In genomic region chr7:67562176-67562575, GRCm38 (mm10) we compare ENCODE assay signal across 9 mouse cellular contexts.
DNase-seq lines count a peak whose midpoint lies in the region; ATAC-seq and TF ChIP-seq lines count a peak whose summit lies in the region.
"Had no signal": no experiment of that assay in that cellular context is flagged by ENCODE, and none has a peak within 500 bp of the region (broad histone marks: within the 10 kb centered on the region; RNA-seq: fewer than 3 reads in every experiment).

No protein-coding gene starts in this region.

- H3K4me3 ChIP-seq in kidney, adult 2 months (ENCODE audit: insufficient read depth, low read depth, low read length), result no peak overlapping the region
- H3K4me3 ChIP-seq in kidney, embryonic 14.5 days (ENCODE audit: low read length), result no peak overlapping the region
- no peak overlapping the region for H3K4me3 ChIP-seq in heart, embryonic 16.5 days (ENCODE audit: low read length)
- no peak overlapping the region for H3K4me3 ChIP-seq in lung, postnatal 0 days (ENCODE audit: low read depth, low read length)
- H3K4me3 ChIP-seq in hindbrain, embryonic 10.5 days, result no peak overlapping the region

- H3K36me3 ChIP-seq in kidney, adult 2 months (ENCODE audit: control insufficient read depth, insufficient read depth, low read length), result no peaks in the 10 kb centered on the region
- no peaks in the 10 kb centered on the region for H3K36me3 ChIP-seq in kidney, embryonic 14.5 days (ENCODE audit: control insufficient read depth, insufficient read depth, low read length)
- H3K36me3 ChIP-seq in heart, embryonic 16.5 days (ENCODE audit: control insufficient read depth, insufficient read depth), result no peaks in the 10 kb centered on the region
- H3K36me3 ChIP-seq in lung, postnatal 0 days (ENCODE audit: insufficient read depth, low read length), result no peaks in the 10 kb centered on the region
- H3K36me3 ChIP-seq in hindbrain, embryonic 10.5 days, result no peaks in the 10 kb centered on the region

- WGBS in kidney, adult 2 months, result 31% methylated on average over 12 of the region's 12 CpGs
- WGBS in kidney, embryonic 14.5 days, result 64% methylated on average over 12 of the region's 12 CpGs
- 42% methylated on average over 12 of the region's 12 CpGs for WGBS in heart, embryonic 16.5 days
- 55% methylated on average over 12 of the region's 12 CpGs for WGBS in lung, postnatal 0 days
- WGBS in hindbrain, embryonic 10.5 days, result 60% methylated on average over 12 of the region's 12 CpGs

- peaks cover 17% of the 10 kb centered on the region for H3K4me1 ChIP-seq in kidney, adult 2 months (ENCODE audit: control insufficient read depth, insufficient read depth, low read length)
- H3K4me1 ChIP-seq in kidney, embryonic 14.5 days (ENCODE audit: control insufficient read depth, insufficient read depth, low read length), result no peaks in the 10 kb centered on the region
- H3K4me1 ChIP-seq in heart, embryonic 16.5 days (ENCODE audit: control insufficient read depth, insufficient read depth, low read length), result peaks cover 22% of the 10 kb centered on the region
- 0 out of 2 replicates have a peak, but pooled peaks cover 2% of the 10 kb centered on the region for H3K4me1 ChIP-seq in lung, postnatal 0 days (ENCODE audit: insufficient read depth, low read depth, low read length)
- peaks cover 10% of the 10 kb centered on the region; the same call in 1 of the 2 replicates for H3K4me1 ChIP-seq in hindbrain, embryonic 10.5 days (replicated peaks)

- no peak for TF ChIP-seq POLR2A in kidney, adult 2 months (IDR thresholded peaks at IDR 0.05; ENCODE audit: low read depth, low read length)

- TF ChIP-seq EP300 in lung, postnatal 0 days (IDR thresholded peaks at IDR 0.05), result peak; percentile 51; the same call in 1 of the 2 replicates

- no peak for TF ChIP-seq CTCF in kidney, adult 2 months (conservative IDR thresholded peaks at IDR 0.05; ENCODE audit: insufficient read depth, insufficient read length, low read depth, low read length)
- peak; percentile 15; the same call in 1 of the 2 replicates for TF ChIP-seq CTCF in lung, postnatal 0 days (IDR thresholded peaks at IDR 0.05)

- no peak overlapping the region for H3K4me2 ChIP-seq in kidney, embryonic 14.5 days (replicated peaks; ENCODE audit: low read depth, low read length)
- peak overlapping the region; percentile 39; the same call in 1 of the 2 replicates for H3K4me2 ChIP-seq in heart, embryonic 16.5 days (ENCODE audit: low read depth, low read length)
- H3K4me2 ChIP-seq in lung, postnatal 0 days (replicated peaks; ENCODE audit: low read depth, low read length), result no peak overlapping the region

- no peak for ATAC-seq in kidney, embryonic 14.5 days (ENCODE audit: low FRiP score, low TSS enrichment)
- ATAC-seq in heart, embryonic 16.5 days (replicated peaks; ENCODE audit: extremely low read depth, insufficient read depth, low FRiP score), result peak; percentile 42
- ATAC-seq in lung, postnatal 0 days, result peak; percentile 74
- ATAC-seq in activated CD4-positive, CD25-positive, alpha-beta regulatory T cell, adult 4 months, result no peak

- H3K27me3 ChIP-seq in kidney, adult 2 months (replicated peaks; ENCODE audit: control insufficient read depth, insufficient read depth, low read length), result no peaks in the 10 kb centered on the region
- H3K27me3 ChIP-seq in kidney, embryonic 14.5 days (ENCODE audit: control insufficient read depth, insufficient read depth, low read length), result no peaks in the 10 kb centered on the region
- H3K27me3 ChIP-seq in heart, embryonic 16.5 days (ENCODE audit: control insufficient read depth, insufficient read depth, low read length), result no peaks in the 10 kb centered on the region
- H3K27me3 ChIP-seq in lung, postnatal 0 days (replicated peaks; ENCODE audit: insufficient read depth, low read length), result no peaks in the 10 kb centered on the region
- no peaks in the 10 kb centered on the region for H3K27me3 ChIP-seq in hindbrain, embryonic 10.5 days (ENCODE audit: insufficient read depth, poor library complexity, severe bottlenecking)
- H3K27me3 ChIP-seq: CH12.LX had no signal

- H3K9ac ChIP-seq in kidney, embryonic 14.5 days (ENCODE audit: low read depth, low read length), result no peak overlapping the region
- H3K9ac ChIP-seq in heart, embryonic 16.5 days (ENCODE audit: low read length), result peak overlapping the region; percentile 56
- H3K9ac ChIP-seq in lung, postnatal 0 days (replicated peaks; ENCODE audit: low read depth), result no peak overlapping the region

- DNase-seq in kidney, adult 2 months, result peak; percentile 87
- peak; percentile 89 for DNase-seq in cerebellum, adult 9-11 months
- DNase-seq in lung, postnatal 0 days (ENCODE audit: low spot score), result peak; percentile 58
- no peak for DNase-seq in left cerebral cortex, adult 18-20 months (ENCODE audit: low spot score in 2 of 2)
- DNase-seq in hindbrain, embryonic 10.5 days (ENCODE audit: low spot score), result no peak

- peak overlapping the region; percentile 51 for H3K27ac ChIP-seq in kidney, adult 2 months (ENCODE audit: insufficient read depth, low read depth, low read length)
- H3K27ac ChIP-seq in kidney, embryonic 14.5 days (ENCODE audit: low read depth, low read length), result no peak overlapping the region
- H3K27ac ChIP-seq in heart, embryonic 16.5 days (ENCODE audit: low read length), result peak overlapping the region; percentile 74
- peak overlapping the region; percentile 54; the same call in 1 of the 2 replicates for H3K27ac ChIP-seq in lung, postnatal 0 days (ENCODE audit: low read length)
- H3K27ac ChIP-seq in hindbrain, embryonic 10.5 days, result no peak overlapping the region

- H3K9me3 ChIP-seq in kidney, embryonic 14.5 days (ENCODE audit: control insufficient read depth, low read length), result no peaks in the 10 kb centered on the region
- H3K9me3 ChIP-seq in heart, embryonic 16.5 days (replicated peaks; ENCODE audit: control insufficient read depth, low read length), result no peaks in the 10 kb centered on the region
- H3K9me3 ChIP-seq in lung, postnatal 0 days (ENCODE audit: low read length), result no peaks in the 10 kb centered on the region
- H3K9me3 ChIP-seq in hindbrain, embryonic 10.5 days, result no peaks in the 10 kb centered on the region

Comparison
In these comparisons a context has a peak if more than half of its experiments do, and no peak if none do; other contexts are left out.
1. H3K27ac ChIP-seq: peak in kidney, adult 2 months (single experiment), heart, embryonic 16.5 days (single experiment) and lung, postnatal 0 days (single experiment); none in kidney, embryonic 14.5 days (single experiment) and hindbrain, embryonic 10.5 days (single experiment).
2. DNase-seq: peak in kidney, adult 2 months (single experiment), cerebellum, adult 9-11 months (single experiment) and lung, postnatal 0 days (single experiment); none in left cerebral cortex, adult 18-20 months (0 of 2) and hindbrain, embryonic 10.5 days (single experiment).
3. ATAC-seq: peak in heart, embryonic 16.5 days (single experiment) and lung, postnatal 0 days (single experiment); none in kidney, embryonic 14.5 days (single experiment) and activated CD4-positive, CD25-positive, alpha-beta regulatory T cell, adult 4 months (single experiment).